Mouse (Mus musculus) small intestine, adult 2 months (tissue): Measurements from ENCODE around the gene Tnk2. TPM values are rescaled to one million over a fixed set of nuclear protein-coding genes. Genes with fewer than 3 reads are reported as not detected.

Experiments
- H3K27ac ChIP-seq: fragments of 200-500 bp; 2 replicates; pipeline ENCODE4 v1.5.1; 2012; ENCODE audit warnings: low read depth, low read length, control low read depth, inconsistent platforms; ENCODE audit not compliant: insufficient read depth
- H3K27me3 ChIP-seq: fragments of 200-500 bp; 2 replicates; pipeline ENCODE4 v1.6.1; 2012; ENCODE audit warnings: mild to moderate bottlenecking, moderate library complexity, low read length, inconsistent platforms; ENCODE audit not compliant: control insufficient read depth, insufficient read depth
- H3K36me3 ChIP-seq: fragments of 200-500 bp; 2 replicates; pipeline ENCODE4 v1.6.1; 2012; ENCODE audit warnings: mild to moderate bottlenecking, low read length, control low read depth, inconsistent platforms; ENCODE audit not compliant: control insufficient read depth, insufficient read depth
- H3K4me1 ChIP-seq: fragments of 200-500 bp; 2 replicates; pipeline ENCODE4 v1.6.1; 2012; ENCODE audit warnings: low read length, inconsistent platforms, mixed read lengths; ENCODE audit not compliant: control insufficient read depth, insufficient read depth, insufficient read length
- H3K4me3 ChIP-seq: fragments of 200-500 bp; 2 replicates; pipeline ENCODE4 v1.5.1; 2012; ENCODE audit warnings: low read depth, mild to moderate bottlenecking, control low read depth, inconsistent platforms, low read length, moderate library complexity
- CTCF ChIP-seq: fragments of 200-500 bp; IDR thresholded peaks from 2 replicates; pipeline ENCODE4 v1.5.1; 2012; ENCODE audit warnings: low read depth, mild to moderate bottlenecking, control low read depth, inconsistent platforms, low read length, moderate library complexity, mixed read lengths; ENCODE audit not compliant: insufficient replicate concordance, insufficient read length; ENCODE audit errors: extremely low read depth
- POLR2A ChIP-seq: fragments of 200-500 bp; IDR thresholded peaks from 2 replicates; pipeline ENCODE4 v1.6.1; 2012; ENCODE audit warnings: low read depth, mild to moderate bottlenecking, control low read depth, inconsistent platforms, low read length, moderate library complexity
- WGBS: fragments of 180-500 bp; shearing (Covaris S2); methylation state at CpG from one replicate; pipeline ENCODE4 v1.1.7; 2018; 5-methylcytosine and 5-hydroxymethylcytosine counted together
- polyA plus RNA-seq: library from polyadenylated mRNA; depleted of rRNA; stranded (reverse); fragments of >200 nt; gene quantifications from 2 replicates; pipeline ENCODE4 v1.2.3, GENCODE M21; 2012

The Tnk2 gene
- polyA plus RNA-seq, 1 experiment = 57.5 TPM

- H3K27me3 ChIP-seq = no peaks in the 10 kb centered on the region; the same call in 1 of the 2 replicates
These were observed 1.1 kb downstream of the Tnk2 start for GRCm38 (mm10) chr16:32644801-32645170.

GRCm38 (mm10) chr16:32645361-32645914 is 1.8 kb downstream of the Tnk2 start:
- Histone ChIP-seq H3K27me3 (no peaks in the 10 kb centered on the region; the same call in 1 of the 2 replicates), H3K4me1 (peaks cover 16% of the 10 kb centered on the region), H3K4me3 (peak overlapping the region; percentile 82), H3K36me3 (no peaks in the 10 kb centered on the region), H3K27ac (no peak overlapping the region)
- peak; percentile 58; the same call in 1 of the 2 replicates for TF ChIP-seq CTCF
- TF ChIP-seq POLR2A = no peak
- WGBS = 8% methylated on average over 14 of the region's 14 CpGs

More at GRCm38 (mm10) chr16:32644801-32645170, 1.1 kb downstream of the Tnk2 start:
- H3K4me1 ChIP-seq = peaks cover 16% of the 10 kb centered on the region
- TF ChIP-seq POLR2A (no peak), CTCF (no peak)
- no peak overlapping the region for H3K27ac ChIP-seq
- 7% methylated on average over 12 of the region's 12 CpGs for WGBS
- peak overlapping the region; percentile 82 for H3K4me3 ChIP-seq
- H3K36me3 ChIP-seq = no peaks in the 10 kb centered on the region

- WGBS = 42% methylated on average over 9 of the region's 9 CpGs
- peaks cover 16% of the 10 kb centered on the region for H3K4me1 ChIP-seq
- no peak overlapping the region for H3K4me3 ChIP-seq
- no peaks in the 10 kb centered on the region; the same call in 1 of the 2 replicates for H3K27me3 ChIP-seq
- TF ChIP-seq CTCF (no peak), POLR2A (no peak)
- H3K27ac ChIP-seq = no peak overlapping the region
- no peaks in the 10 kb centered on the region for H3K36me3 ChIP-seq
These were observed 2.3 kb downstream of the Tnk2 start for GRCm38 (mm10) chr16:32646014-32646413.

DNA sequence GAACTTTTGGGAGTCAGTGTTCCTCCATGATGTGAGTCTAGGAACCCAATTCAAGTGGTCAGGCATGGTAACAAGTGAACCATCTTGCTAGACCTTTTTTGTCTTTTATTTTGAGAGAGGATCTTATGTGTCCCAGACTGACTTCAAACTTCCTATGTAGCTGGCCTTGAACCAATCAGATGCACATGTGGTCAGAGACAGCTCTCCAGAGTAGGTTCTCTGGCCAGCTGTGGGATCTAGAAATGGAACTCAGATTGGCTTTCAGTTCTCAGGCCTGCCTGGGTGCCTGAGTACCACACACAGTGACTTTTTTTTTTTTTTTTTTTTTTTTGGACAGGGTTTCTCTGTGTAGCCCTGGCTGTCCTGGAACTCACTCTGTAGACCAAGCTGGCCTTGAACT is 4.0 kb downstream of the Tnk2 start:
- Histone ChIP-seq H3K27ac (no peak overlapping the region), H3K27me3 (no peaks in the 10 kb centered on the region; the same call in 1 of the 2 replicates), H3K4me3 (no peak overlapping the region), H3K36me3 (no peaks in the 10 kb centered on the region), H3K4me1 (peaks cover 18% of the 10 kb centered on the region)
- TF ChIP-seq CTCF = no peak
- TF ChIP-seq POLR2A = no peak

DNA sequence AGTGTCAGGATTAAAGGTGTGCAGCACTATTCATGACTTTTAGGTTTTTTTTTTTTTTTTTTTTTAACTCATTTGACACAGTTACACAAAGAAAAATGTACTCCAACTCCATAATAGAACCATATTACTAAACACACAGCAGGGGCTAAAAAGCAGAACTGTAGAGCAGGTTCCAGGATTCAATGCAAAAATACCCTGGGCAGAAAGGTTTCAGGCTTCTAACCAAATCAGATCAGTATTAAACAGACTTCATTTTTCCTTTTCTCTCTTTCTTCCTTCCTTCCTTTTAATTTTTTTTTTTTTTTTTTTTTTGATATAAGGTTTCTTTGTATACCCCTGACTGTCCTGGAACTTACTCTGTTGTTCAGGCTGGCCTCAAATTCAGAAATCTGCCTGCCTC is 6.8 kb downstream of the Tnk2 start:
- no peaks in the 10 kb centered on the region for H3K27me3 ChIP-seq
- H3K4me3 ChIP-seq = no peak overlapping the region
- no peak overlapping the region for H3K27ac ChIP-seq
- TF ChIP-seq POLR2A (no peak), CTCF (no peak)
- no peaks in the 10 kb centered on the region for H3K36me3 ChIP-seq
- H3K4me1 ChIP-seq = peaks cover 7% of the 10 kb centered on the region; the same call in 1 of the 2 replicates

DNA sequence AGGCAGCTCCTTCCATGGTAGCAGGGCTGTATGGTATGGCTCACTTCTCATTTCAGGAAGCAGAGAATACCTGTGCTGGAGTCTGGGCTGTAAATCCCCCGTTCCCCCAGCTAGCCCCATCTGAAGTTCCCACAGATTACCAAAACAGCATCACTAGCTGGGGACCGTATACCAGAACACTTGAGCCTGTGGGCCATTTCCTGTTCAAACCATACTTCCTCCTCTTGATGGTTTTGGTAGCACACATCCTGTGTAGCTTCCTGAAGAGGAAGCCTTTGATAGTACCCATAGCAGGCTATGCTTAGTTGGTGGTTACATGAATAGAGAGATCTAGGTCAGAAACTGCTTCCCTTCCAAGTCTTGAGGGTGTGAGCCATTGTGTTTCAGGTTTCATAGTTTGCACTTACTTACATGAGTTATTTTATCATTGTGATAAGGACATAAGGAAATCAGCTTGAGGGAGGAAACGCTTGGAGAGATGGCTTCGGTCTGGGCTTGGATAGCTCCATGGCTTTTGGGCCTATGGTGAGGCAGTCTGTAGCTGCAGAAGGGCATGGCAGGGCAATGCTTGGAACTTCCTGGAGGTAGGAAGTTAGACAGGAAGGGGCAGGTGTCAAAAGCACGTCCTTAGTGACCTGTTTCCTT is 7.4 kb downstream of the Tnk2 start:
- WGBS = 57% methylated on average over 5 of the region's 5 CpGs
- no peaks in the 10 kb centered on the region for H3K36me3 ChIP-seq
- no peak overlapping the region for H3K4me3 ChIP-seq
- H3K4me1 ChIP-seq = peaks cover 5% of the 10 kb centered on the region; the same call in 1 of the 2 replicates
- TF ChIP-seq POLR2A (no peak), CTCF (no peak)
- H3K27me3 ChIP-seq = no peaks in the 10 kb centered on the region
- no peak overlapping the region; the same call in 1 of the 2 replicates for H3K27ac ChIP-seq

- H3K4me1 ChIP-seq = peaks cover 4% of the 10 kb centered on the region; the same call in 1 of the 2 replicates
- H3K4me3 ChIP-seq = no peak overlapping the region
- TF ChIP-seq CTCF (no peak), POLR2A (no peak)
- 88% methylated on average over 6 of the region's 6 CpGs for whole genome bisulfite sequencing
- H3K36me3 ChIP-seq = no peaks in the 10 kb centered on the region
- H3K27me3 ChIP-seq = no peaks in the 10 kb centered on the region
- H3K27ac ChIP-seq = no peak overlapping the region
These were observed 10.5 kb downstream of the Tnk2 start for GRCm38 (mm10) chr16:32654071-32654733.
